Mouse (Mus musculus): ENCODE measurements around the gene Mtfr1l.

Gene Mtfr1l

GRCm38 (mm10) chr4:134534932-134535786 is at the start of gene Mtfr1l:
TSS of gene Mtfr1l (minus strand) at chr4:134535387.
- peak; percentile 96 to 97 for DNase-seq (ENCODE audit: low spot score in 2 of 2)

- peak; percentile 51 to 86 for DNase-seq (ENCODE audit: low spot score in 2 of 2)
Measured at GRCm38 (mm10) chr4:134583513-134583912, 48.3 kb upstream of the Mtfr1l start.

GRCm38 (mm10) chr4:134581365-134581764 is 46.2 kb upstream of the Mtfr1l start:
- DNase-seq (ENCODE audit: low spot score in 2 of 2): no peak

GRCm38 (mm10) chr4:134580351-134581148 is 45.4 kb upstream of the Mtfr1l start:
- DNase-seq (ENCODE audit: low spot score in 2 of 2): no peak

GRCm38 (mm10) chr4:134579620-134580019 is 44.4 kb upstream of the Mtfr1l start:
- no peak for DNase-seq (ENCODE audit: low spot score in 2 of 2)

- DNase-seq (ENCODE audit: low spot score in 2 of 2): no peak
Measured at GRCm38 (mm10) chr4:134579212-134579611, 44.0 kb upstream of the Mtfr1l start.

- DNase-seq (ENCODE audit: low spot score in 2 of 2): no peak
Measured at GRCm38 (mm10) chr4:134578407-134578806, 43.2 kb upstream of the Mtfr1l start.

- no peak for DNase-seq (ENCODE audit: low spot score in 2 of 2)
Measured at GRCm38 (mm10) chr4:134577281-134577680, 42.1 kb upstream of the Mtfr1l start.

GRCm38 (mm10) chr4:134575486-134575885 is 40.3 kb upstream of the Mtfr1l start:
- DNase-seq (ENCODE audit: low spot score in 2 of 2): no peak

GRCm38 (mm10) chr4:134572449-134573300 is 37.5 kb upstream of the Mtfr1l start:
- no peak for DNase-seq (ENCODE audit: low spot score in 2 of 2)

- no peak for DNase-seq (ENCODE audit: low spot score in 2 of 2)
Measured at GRCm38 (mm10) chr4:134570704-134571451, 35.7 kb upstream of the Mtfr1l start.

GRCm38 (mm10) chr4:134569831-134570230 is 34.6 kb upstream of the Mtfr1l start:
- DNase-seq (ENCODE audit: low spot score in 2 of 2): no peak

- no peak for DNase-seq (ENCODE audit: low spot score in 2 of 2)
Measured at GRCm38 (mm10) chr4:134569205-134569604, 34.0 kb upstream of the Mtfr1l start.

- no peak for DNase-seq (ENCODE audit: low spot score in 2 of 2)
Measured at GRCm38 (mm10) chr4:134567377-134568226, 32.4 kb upstream of the Mtfr1l start.

- no peak for DNase-seq (ENCODE audit: low spot score in 2 of 2)
Measured at GRCm38 (mm10) chr4:134564093-134564492, 28.9 kb upstream of the Mtfr1l start.

GRCm38 (mm10) chr4:134563624-134564023 is 28.4 kb upstream of the Mtfr1l start:
- no peak for DNase-seq (ENCODE audit: low spot score in 2 of 2)

- no peak for DNase-seq (ENCODE audit: low spot score in 2 of 2)
Measured at GRCm38 (mm10) chr4:134562014-134562413, 26.8 kb upstream of the Mtfr1l start.

- DNase-seq (ENCODE audit: low spot score in 2 of 2): no peak
Measured at GRCm38 (mm10) chr4:134560699-134561098, 25.5 kb upstream of the Mtfr1l start.

GRCm38 (mm10) chr4:134559154-134559553 is 24.0 kb upstream of the Mtfr1l start:
- DNase-seq (ENCODE audit: low spot score in 2 of 2): no peak

- no peak for DNase-seq (ENCODE audit: low spot score in 2 of 2)
Measured at GRCm38 (mm10) chr4:134558570-134559113, 23.5 kb upstream of the Mtfr1l start.
